Mouse (Mus musculus) neural tube, embryonic 13.5 days (tissue): ENCODE results near the gene Cnot1. TPM values are rescaled to one million over a fixed set of nuclear protein-coding genes. Genes with fewer than 3 reads are reported as not detected.
"Not testable (repeated sequence)": the region's sequence is repeated elsewhere in the genome, so short reads cannot be mapped to it uniquely, and the experiment has no call there.

Experiments used
- ATAC-seq: fragments of 200-750 bp; cut with Nextera tagmentation; 2 replicates; pipeline ENCODE4 v1.8.0; 2017; ENCODE audit warnings: low read depth, mild to moderate bottlenecking, moderate TSS enrichment, moderate library complexity
- H3K27ac ChIP-seq: fragments of 300-500 bp; sonication (generic); replicated peaks from 2 replicates; pipeline ENCODE4 v1.5.1; 2015; ENCODE audit warnings: moderate library complexity, mild to moderate bottlenecking, inconsistent platforms
- H3K27me3 ChIP-seq: fragments of 300-500 bp; sonication (generic); 2 replicates; pipeline ENCODE4 v1.6.1; 2015; ENCODE audit warnings: mild to moderate bottlenecking, inconsistent platforms
- H3K36me3 ChIP-seq: fragments of 300-500 bp; sonication (generic); 2 replicates; pipeline ENCODE4 v1.6.1; 2015; ENCODE audit warnings: mild to moderate bottlenecking, inconsistent platforms
- H3K4me1 ChIP-seq: fragments of 300-500 bp; sonication (generic); replicated peaks from 2 replicates; pipeline ENCODE4 v1.6.1; 2015; ENCODE audit warnings: inconsistent platforms
- H3K4me2 ChIP-seq: fragments of 300-500 bp; sonication (generic); 2 replicates; pipeline ENCODE4 v1.6.1; 2015; ENCODE audit warnings: inconsistent platforms, mild to moderate bottlenecking, moderate library complexity
- H3K4me3 ChIP-seq: fragments of 300-500 bp; sonication (generic); 2 replicates; pipeline ENCODE4 v1.5.1; 2015; ENCODE audit warnings: mild to moderate bottlenecking, inconsistent platforms
- H3K9ac ChIP-seq: fragments of 300-500 bp; sonication (generic); 2 replicates; pipeline ENCODE4 v1.6.1; 2015; ENCODE audit warnings: moderate library complexity, mild to moderate bottlenecking, inconsistent platforms
- H3K9me3 ChIP-seq: fragments of 300-500 bp; sonication (generic); 2 replicates; pipeline ENCODE4 v1.6.1; 2016; ENCODE audit warnings: inconsistent platforms
- WGBS: fragments of 180-500 bp; shearing (Covaris S2); methylation state at CpG from one replicate; pipeline ENCODE4 v1.1.7; 2015; 5-methylcytosine and 5-hydroxymethylcytosine counted together
- polyA plus RNA-seq: library from polyadenylated mRNA; unstranded; fragments of >200 nt; fragmentation: Nextera tagmentation; extraction: Ambion mirVana; gene quantifications from 2 replicates; pipeline ENCODE4 v1.2.1, GENCODE M21; 2015

The Cnot1 gene
- polyA plus RNA-seq, 1 experiment from 2014 or later: 43.9 TPM

- H3K9ac ChIP-seq: no peak overlapping the region
- no peaks in the 10 kb centered on the region for H3K27me3 ChIP-seq
- no peak overlapping the region for H3K4me2 ChIP-seq
- no peaks in the 10 kb centered on the region for H3K36me3 ChIP-seq
- no peak for ATAC-seq
- H3K4me1 ChIP-seq: peaks cover 19% of the 10 kb centered on the region
- no peaks in the 10 kb centered on the region for H3K9me3 ChIP-seq
- H3K27ac ChIP-seq: no peak overlapping the region
- H3K4me3 ChIP-seq: no peak overlapping the region
- WGBS: 87% methylated on average over 5 of the region's 5 CpGs
These were observed 1.9 kb upstream of the Cnot1 start for GRCm38 (mm10) chr8:95809116-95809515.

GRCm38 (mm10) chr8:95808631-95809030, 1.4 kb upstream of the Cnot1 start:
- Histone ChIP-seq H3K9ac (no peak overlapping the region), H3K27me3 (no peaks in the 10 kb centered on the region), H3K36me3 (no peaks in the 10 kb centered on the region), H3K4me3 (no peak overlapping the region), H3K9me3 (no peaks in the 10 kb centered on the region), H3K4me1 (peaks cover 19% of the 10 kb centered on the region), H3K4me2 (no peak overlapping the region), H3K27ac (no peak overlapping the region)
- 89% methylated on average over 4 of the region's 4 CpGs for WGBS
- no peak for ATAC-seq

GRCm38 (mm10) chr8:95807861-95808260, 597 bp upstream of the Cnot1 start:
- under 1% methylated on average over 20 of the region's 20 CpGs for WGBS
- Histone ChIP-seq H3K4me3 (peak overlapping the region; percentile 99), H3K27ac (peak overlapping the region; percentile 96), H3K4me2 (peak overlapping the region; percentile 98), H3K36me3 (no peaks in the 10 kb centered on the region), H3K9me3 (no peaks in the 10 kb centered on the region), H3K4me1 (peaks cover 19% of the 10 kb centered on the region), H3K27me3 (no peaks in the 10 kb centered on the region), H3K9ac (peak overlapping the region; percentile 63)
- peak; percentile 96 for ATAC-seq

GRCm38 (mm10) chr8:95806461-95807191, 638 bp downstream of the Cnot1 start:
- no peaks in the 10 kb centered on the region for H3K9me3 ChIP-seq
- no peak; the same call in 1 of the 2 replicates for ATAC-seq
- H3K4me1 ChIP-seq: peaks cover 29% of the 10 kb centered on the region
- H3K27ac ChIP-seq: peak overlapping the region; percentile 94
- H3K27me3 ChIP-seq: no peaks in the 10 kb centered on the region
- under 1% methylated on average over 54 of the region's 69 CpGs for WGBS
- H3K4me2 ChIP-seq: peak overlapping the region; percentile 98
- no peaks in the 10 kb centered on the region for H3K36me3 ChIP-seq
- peak overlapping the region; percentile 98 for H3K9ac ChIP-seq
- peak overlapping the region; percentile 99 for H3K4me3 ChIP-seq

- peak overlapping the region; percentile 99 for H3K4me3 ChIP-seq
- H3K27ac ChIP-seq: no peak overlapping the region
- H3K36me3 ChIP-seq: 0 out of 2 replicates have a peak, but pooled peaks cover 5% of the 10 kb centered on the region
- 60% methylated on average over 2 of the region's 2 CpGs for WGBS
- H3K9me3 ChIP-seq: no peaks in the 10 kb centered on the region
- no peak for ATAC-seq
- no peaks in the 10 kb centered on the region for H3K27me3 ChIP-seq
- H3K9ac ChIP-seq: peak overlapping the region; percentile 98
- H3K4me2 ChIP-seq: peak overlapping the region; percentile 98
- peaks cover 32% of the 10 kb centered on the region for H3K4me1 ChIP-seq
These were observed 1.8 kb downstream of the Cnot1 start for GRCm38 (mm10) chr8:95805482-95805881.

GRCm38 (mm10) chr8:95802231-95802630, 5.0 kb downstream of the Cnot1 start:
- H3K9ac ChIP-seq: no peak overlapping the region
- H3K36me3 ChIP-seq: 0 out of 2 replicates have a peak, but pooled peaks cover 5% of the 10 kb centered on the region
- H3K4me2 ChIP-seq: no peak overlapping the region
- no peak overlapping the region for H3K27ac ChIP-seq
- peaks cover 36% of the 10 kb centered on the region for H3K4me1 ChIP-seq
- H3K4me3 ChIP-seq: no peak overlapping the region
- no peaks in the 10 kb centered on the region for H3K9me3 ChIP-seq
- H3K27me3 ChIP-seq: no peaks in the 10 kb centered on the region
- no peak for ATAC-seq
- 94% methylated on average over 8 of the region's 8 CpGs for WGBS

GRCm38 (mm10) chr8:95801476-95802064, 5.7 kb downstream of the Cnot1 start:
- ATAC-seq: no peak
- no peaks in the 10 kb centered on the region for H3K9me3 ChIP-seq
- peaks cover 36% of the 10 kb centered on the region for H3K4me1 ChIP-seq
- H3K9ac ChIP-seq: no peak overlapping the region
- no peak overlapping the region for H3K4me3 ChIP-seq
- H3K36me3 ChIP-seq: 0 out of 2 replicates have a peak, but pooled peaks cover 5% of the 10 kb centered on the region
- no peak overlapping the region for H3K4me2 ChIP-seq
- H3K27me3 ChIP-seq: no peaks in the 10 kb centered on the region
- H3K27ac ChIP-seq: no peak overlapping the region
- WGBS: 96% methylated on average over 1 of the region's 1 CpGs

GRCm38 (mm10) chr8:95800353-95800752, 6.9 kb downstream of the Cnot1 start:
- H3K4me3 ChIP-seq: no peak overlapping the region
- peaks cover 26% of the 10 kb centered on the region for H3K4me1 ChIP-seq
- ATAC-seq: no peak
- no peak overlapping the region for H3K9ac ChIP-seq
- no peaks in the 10 kb centered on the region for H3K27me3 ChIP-seq
- H3K4me2 ChIP-seq: no peak overlapping the region
- no peaks in the 10 kb centered on the region for H3K9me3 ChIP-seq
- 96% methylated on average over 3 of the region's 3 CpGs for WGBS
- H3K36me3 ChIP-seq: 0 out of 2 replicates have a peak, but pooled peaks cover 5% of the 10 kb centered on the region
- H3K27ac ChIP-seq: no peak overlapping the region

- Histone ChIP-seq H3K36me3 (0 out of 2 replicates have a peak, but pooled peaks cover 5% of the 10 kb centered on the region), H3K27ac (no peak overlapping the region), H3K9ac (no peak overlapping the region), H3K4me2 (no peak overlapping the region), H3K4me1 (peaks cover 21% of the 10 kb centered on the region), H3K4me3 (no peak overlapping the region), H3K27me3 (no peaks in the 10 kb centered on the region), H3K9me3 (no peaks in the 10 kb centered on the region)
- no peak for ATAC-seq
- 100% methylated on average over 1 of the region's 1 CpGs for WGBS
These were observed 7.4 kb downstream of the Cnot1 start for GRCm38 (mm10) chr8:95799891-95800290.

- no peak overlapping the region for H3K27ac ChIP-seq
- H3K9ac ChIP-seq: no peak overlapping the region
- H3K4me1 ChIP-seq: peaks cover 16% of the 10 kb centered on the region
- ATAC-seq: no peak
- 0 out of 2 replicates have a peak, but pooled peaks cover 5% of the 10 kb centered on the region for H3K36me3 ChIP-seq
- no peak overlapping the region for H3K4me3 ChIP-seq
- no peaks in the 10 kb centered on the region for H3K27me3 ChIP-seq
- H3K9me3 ChIP-seq: no peaks in the 10 kb centered on the region
- no peak overlapping the region for H3K4me2 ChIP-seq
- WGBS: 94% methylated on average over 6 of the region's 6 CpGs
These were observed 8.1 kb downstream of the Cnot1 start for GRCm38 (mm10) chr8:95799117-95799516.

GRCm38 (mm10) chr8:95795333-95796061, 11.8 kb downstream of the Cnot1 start:
- H3K27me3 ChIP-seq, H3K9me3 ChIP-seq, H3K4me3 ChIP-seq, H3K27ac ChIP-seq, H3K4me2 ChIP-seq, H3K36me3 ChIP-seq, H3K4me1 ChIP-seq, H3K9ac ChIP-seq, ATAC-seq: not testable (repeated sequence)
- WGBS: 94% methylated on average over 5 of the region's 5 CpGs

GRCm38 (mm10) chr8:95785591-95785990, 21.7 kb downstream of the Cnot1 start:
- Histone ChIP-seq H3K36me3 (peaks cover 71% of the 10 kb centered on the region), H3K4me3 (no peak overlapping the region), H3K27ac (no peak overlapping the region), H3K9me3 (no peaks in the 10 kb centered on the region), H3K4me1 (no peaks in the 10 kb centered on the region), H3K27me3 (no peaks in the 10 kb centered on the region), H3K9ac (no peak overlapping the region), H3K4me2 (no peak overlapping the region)
- 100% methylated on average over 3 of the region's 4 CpGs for WGBS
- ATAC-seq: no peak
